ENCODE assay signal across 10 mouse cellular contexts in the genomic region with DNA sequence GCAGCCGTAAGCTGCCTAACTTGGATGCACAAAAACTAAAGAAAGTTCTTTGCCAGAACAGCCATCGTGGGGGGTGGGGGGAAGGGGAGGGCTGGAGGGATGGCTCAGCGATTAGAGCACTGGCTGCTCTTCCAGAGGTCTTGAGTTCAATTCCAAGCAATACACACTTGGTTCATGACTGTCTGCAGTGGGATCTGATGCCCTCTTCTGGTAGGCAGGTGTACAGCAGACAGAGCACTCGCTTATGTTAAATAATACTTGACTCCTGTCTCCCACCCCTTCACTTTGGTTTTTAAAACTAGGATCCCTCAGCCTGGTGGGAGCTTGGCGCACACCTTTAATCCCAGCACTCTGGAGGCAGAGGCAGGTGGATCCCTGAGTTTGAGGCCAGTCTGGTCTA. TPM values are rescaled to one million over a fixed set of nuclear protein-coding genes. Genes with fewer than 3 reads are reported as not detected.
DNase-seq lines count a peak whose midpoint lies in the region; ATAC-seq lines count a peak whose summit lies in the region.
"Had no signal": no experiment of that assay in that cellular context is flagged by ENCODE, and none has a peak within 500 bp of the region (broad histone marks: within the 10 kb centered on the region; RNA-seq: fewer than 3 reads in every experiment).

No protein-coding gene starts in this region.

- no peak for ATAC-seq in embryonic facial prominence, embryonic 14.5 days (ENCODE audit: low read depth)
- no peak for ATAC-seq in midbrain, embryonic 14.5 days (ENCODE audit: low FRiP score, low TSS enrichment)

- no peaks in the 10 kb centered on the region for H3K36me3 ChIP-seq in heart, embryonic 10.5 days
- no peaks in the 10 kb centered on the region for H3K36me3 ChIP-seq in embryonic facial prominence, embryonic 14.5 days (ENCODE audit: control insufficient read depth, insufficient read depth, low read length)
- no peaks in the 10 kb centered on the region for H3K36me3 ChIP-seq in midbrain, embryonic 14.5 days (ENCODE audit: control insufficient read depth, insufficient read depth, low read length)
- H3K36me3 ChIP-seq: embryonic facial prominence, embryonic 13.5 days; lung, embryonic 15.5 days had no signal

- 24% methylated on average over 5 of the region's 5 CpGs for WGBS in heart, embryonic 10.5 days
- 24% methylated on average over 5 of the region's 5 CpGs for WGBS in embryonic facial prominence, embryonic 14.5 days
- 22% methylated on average over 5 of the region's 5 CpGs for WGBS in midbrain, embryonic 14.5 days

- peaks cover 25% of the 10 kb centered on the region for H3K4me1 ChIP-seq in heart, embryonic 10.5 days
- no peaks in the 10 kb centered on the region for H3K4me1 ChIP-seq in embryonic facial prominence, embryonic 14.5 days (ENCODE audit: control insufficient read depth, insufficient read depth, low read length)
- no peaks in the 10 kb centered on the region for H3K4me1 ChIP-seq in midbrain, embryonic 14.5 days (ENCODE audit: control insufficient read depth, insufficient read depth, low read length)
- H3K4me1 ChIP-seq: embryonic facial prominence, embryonic 13.5 days; lung, embryonic 15.5 days had no signal

- no peak overlapping the region for H3K4me2 ChIP-seq in embryonic facial prominence, embryonic 14.5 days (ENCODE audit: low read depth, low read length)
- no peak overlapping the region for H3K4me2 ChIP-seq in midbrain, embryonic 14.5 days (ENCODE audit: low read length)
- H3K4me2 ChIP-seq: embryonic facial prominence, embryonic 13.5 days; lung, embryonic 15.5 days had no signal

- no peak overlapping the region for H3K4me3 ChIP-seq in heart, embryonic 10.5 days
- H3K4me3 ChIP-seq in embryonic facial prominence, embryonic 14.5 days (ENCODE audit: low read depth, low read length), result no peak overlapping the region
- no peak overlapping the region for H3K4me3 ChIP-seq in midbrain, embryonic 14.5 days (replicated peaks; ENCODE audit: low read depth, low read length)
- H3K4me3 ChIP-seq: embryonic facial prominence, embryonic 13.5 days; lung, embryonic 15.5 days had no signal

- DNase-seq in heart, embryonic 10.5 days (ENCODE audit: low spot score), result no peak
- no peak for DNase-seq in heart, adult 11 months
- peak; percentile 70 for DNase-seq in CD4-positive helper T cell, adult 2 months (ENCODE audit: low read depth, low spot score)
- peak; percentile 71 for DNase-seq in adrenal gland, postnatal 10 days
- DNase-seq in embryonic facial prominence, embryonic 14.5 days (ENCODE audit: low spot score), result peak; percentile 32
- DNase-seq in kidney, postnatal 10 days, result peak; percentile 76
- peak; percentile 78 for DNase-seq in midbrain, embryonic 14.5 days
- peak; percentile 68 for DNase-seq in thymus, postnatal 25 days

- H3K9me3 ChIP-seq in heart, embryonic 10.5 days, result no peaks in the 10 kb centered on the region
- H3K9me3 ChIP-seq in embryonic facial prominence, embryonic 14.5 days (ENCODE audit: control insufficient read depth, low read length), result no peaks in the 10 kb centered on the region
- no peaks in the 10 kb centered on the region for H3K9me3 ChIP-seq in midbrain, embryonic 14.5 days (ENCODE audit: control insufficient read depth, low read length)
- H3K9me3 ChIP-seq: embryonic facial prominence, embryonic 13.5 days; lung, embryonic 15.5 days had no signal

- H3K9ac ChIP-seq in embryonic facial prominence, embryonic 14.5 days (ENCODE audit: low read depth, low read length), result no peak overlapping the region
- H3K9ac ChIP-seq in midbrain, embryonic 14.5 days (replicated peaks; ENCODE audit: low read length), result no peak overlapping the region
- H3K9ac ChIP-seq: lung, embryonic 15.5 days had no signal

- peaks cover 43% of the 10 kb centered on the region for H3K27me3 ChIP-seq in heart, embryonic 10.5 days (ENCODE audit: insufficient read depth, poor library complexity, severe bottlenecking)
- H3K27me3 ChIP-seq in embryonic facial prominence, embryonic 14.5 days (replicated peaks; ENCODE audit: control insufficient read depth, insufficient read depth, low read length), result no peaks in the 10 kb centered on the region
- H3K27me3 ChIP-seq in midbrain, embryonic 14.5 days (ENCODE audit: control insufficient read depth, insufficient read depth, low read length), result no peaks in the 10 kb centered on the region

- peak overlapping the region; percentile 43; the same call in 1 of the 2 replicates for H3K27ac ChIP-seq in heart, embryonic 10.5 days
- no peak overlapping the region for H3K27ac ChIP-seq in embryonic facial prominence, embryonic 14.5 days (replicated peaks; ENCODE audit: low read depth, low read length)
- H3K27ac ChIP-seq in midbrain, embryonic 14.5 days (replicated peaks; ENCODE audit: low read depth, low read length), result no peak overlapping the region
- H3K27ac ChIP-seq: embryonic facial prominence, embryonic 13.5 days; lung, embryonic 15.5 days had no signal

RNA-seq across cellular contexts. Expression of gene Tmprss9, which starts 4.4 kb away (rescaled TPM):
- polyA plus RNA-seq in heart, embryonic 10.5 days (2016; fragmentation: Nextera tagmentation; extraction: Ambion mirVana), result not detected in 2 replicates
- under 1 TPM; 0.09 to 0.12 TPM for total RNA-seq in adrenal gland, postnatal 10 days (2021)
- polyA plus RNA-seq in embryonic facial prominence, embryonic 14.5 days (2014; fragmentation: Nextera tagmentation; extraction: Ambion mirVana), result 0.06 and 0.08 TPM in 2 replicates
- polyA plus RNA-seq in midbrain, embryonic 14.5 days (2014; fragmentation: Nextera tagmentation; extraction: Ambion mirVana), result 0.26 TPM in 1 of 2 replicates, not detected in the other
- polyA plus RNA-seq: embryonic facial prominence, embryonic 13.5 days; lung, embryonic 15.5 days had no signal

RNA-seq across cellular contexts. Expression of gene Sppl2b, which starts 21.0 kb away (rescaled TPM):
- 32.1 and 34.6 TPM in 2 replicates for polyA plus RNA-seq in heart, embryonic 10.5 days (2016; fragmentation: Nextera tagmentation; extraction: Ambion mirVana)
- total RNA-seq in adrenal gland, postnatal 10 days (2021), result 10 to 100 TPM; 25.3 to 39.8 TPM
- polyA plus RNA-seq in embryonic facial prominence, embryonic 14.5 days (2014; fragmentation: Nextera tagmentation; extraction: Ambion mirVana), result 37.6 and 40.8 TPM in 2 replicates
- 60.5 and 62.7 TPM in 2 replicates for polyA plus RNA-seq in midbrain, embryonic 14.5 days (2014; fragmentation: Nextera tagmentation; extraction: Ambion mirVana)

RNA-seq across cellular contexts. Expression of gene Lsm7, which starts 21.0 kb away (rescaled TPM):
- polyA plus RNA-seq in heart, embryonic 10.5 days (2016; fragmentation: Nextera tagmentation; extraction: Ambion mirVana), result 200 and 266 TPM in 2 replicates
- total RNA-seq in adrenal gland, postnatal 10 days (2021), result 10 to 100 TPM; 35.3 to 37.8 TPM
- polyA plus RNA-seq in embryonic facial prominence, embryonic 14.5 days (2014; fragmentation: Nextera tagmentation; extraction: Ambion mirVana), result 303 and 331 TPM in 2 replicates
- polyA plus RNA-seq in midbrain, embryonic 14.5 days (2014; fragmentation: Nextera tagmentation; extraction: Ambion mirVana), result 256 and 328 TPM in 2 replicates

RNA-seq across cellular contexts. Expression of gene Timm13, which starts 24.7 kb away (rescaled TPM):
- 348 and 363 TPM in 2 replicates for polyA plus RNA-seq in heart, embryonic 10.5 days (2016; fragmentation: Nextera tagmentation; extraction: Ambion mirVana)
- total RNA-seq in adrenal gland, postnatal 10 days (2021), result 100 to 1,000 TPM; 271 to 285 TPM
- polyA plus RNA-seq in embryonic facial prominence, embryonic 14.5 days (2014; fragmentation: Nextera tagmentation; extraction: Ambion mirVana), result 325 and 348 TPM in 2 replicates
- 331 and 393 TPM in 2 replicates for polyA plus RNA-seq in midbrain, embryonic 14.5 days (2014; fragmentation: Nextera tagmentation; extraction: Ambion mirVana)

RNA-seq across cellular contexts. Expression of gene Lingo3, which starts 32.2 kb away (rescaled TPM):
- polyA plus RNA-seq in heart, embryonic 10.5 days (2016; fragmentation: Nextera tagmentation; extraction: Ambion mirVana), result 0.14 and 0.43 TPM in 2 replicates
- 1 to 10 TPM in 1 of 2 experiments, under 1 TPM in 1; 0.99 to 1.5 TPM for total RNA-seq in adrenal gland, postnatal 10 days (2021)
- polyA plus RNA-seq in embryonic facial prominence, embryonic 14.5 days (2014; fragmentation: Nextera tagmentation; extraction: Ambion mirVana), result 1.2 and 1.3 TPM in 2 replicates
- 6.2 and 7.3 TPM in 2 replicates for polyA plus RNA-seq in midbrain, embryonic 14.5 days (2014; fragmentation: Nextera tagmentation; extraction: Ambion mirVana)

Comparison
In these comparisons a context has a peak if more than half of its experiments do, and no peak if none do; other contexts are left out.
1. DNase-seq: peak in CD4-positive helper T cell, adult 2 months (single experiment), adrenal gland, postnatal 10 days (single experiment), embryonic facial prominence, embryonic 14.5 days (single experiment), kidney, postnatal 10 days (single experiment), midbrain, embryonic 14.5 days (single experiment) and thymus, postnatal 25 days (single experiment); none in heart, embryonic 10.5 days (single experiment) and heart, adult 11 months (single experiment).